ENCODE assay signal across 8 mouse cellular contexts in the genomic region with DNA sequence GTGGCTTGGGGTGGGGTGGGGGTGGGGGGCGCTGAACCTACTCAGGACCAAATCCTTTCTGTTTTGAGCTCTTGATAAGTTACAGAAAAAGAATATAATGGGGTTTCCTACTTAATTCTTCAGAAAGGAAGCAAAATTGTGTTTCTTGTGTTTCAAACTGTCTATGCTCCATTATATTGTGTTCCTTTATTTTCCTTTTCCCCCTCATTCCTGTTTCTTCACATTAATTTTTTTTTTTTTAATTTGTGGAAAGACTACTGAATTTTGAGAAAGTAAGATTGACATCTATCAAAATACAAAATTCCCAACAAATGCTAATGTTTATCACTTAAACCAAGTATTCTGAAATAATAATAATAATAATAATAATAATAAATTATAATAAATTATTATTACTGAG. TPM values are rescaled to one million over a fixed set of nuclear protein-coding genes. Genes with fewer than 3 reads are reported as not detected.
A peak's percentile ranks its signal among the peaks of the same experiment; 100 is the strongest.
DNase-seq lines count a peak whose midpoint lies in the region; ATAC-seq and TF ChIP-seq lines count a peak whose summit lies in the region.

No protein-coding gene starts in this region.

- peaks cover 50% of the 10 kb centered on the region for H3K79me2 ChIP-seq in macrophage (ENCODE audit: inconsistent target)

- no peaks in the 10 kb centered on the region for H3K27me3 ChIP-seq in heart, postnatal 0 days (ENCODE audit: control insufficient read depth, insufficient read depth, low read length)
- no peaks in the 10 kb centered on the region for H3K27me3 ChIP-seq in hindbrain, embryonic 11.5 days (ENCODE audit: control insufficient read depth, insufficient read depth, low read length)

- no peak for TF ChIP-seq POLR2A in bone marrow macrophage, adult 2 months (IDR thresholded peaks at IDR 0.05; ENCODE audit: borderline replicate concordance, low read depth, low read length)

- peak overlapping the region; percentile 68 for H3K4me2 ChIP-seq in heart, postnatal 0 days (ENCODE audit: low read depth, low read length)
- peak overlapping the region; percentile 32 for H3K4me2 ChIP-seq in hindbrain, embryonic 11.5 days (replicated peaks; ENCODE audit: low read depth, low read length)

- no peaks in the 10 kb centered on the region for H3K4me1 ChIP-seq in heart, postnatal 0 days (ENCODE audit: control insufficient read depth, insufficient read depth)
- peaks cover 7% of the 10 kb centered on the region for H3K4me1 ChIP-seq in bone marrow macrophage, adult 2 months (ENCODE audit: control insufficient read depth, insufficient read depth, low read length)
- no peaks in the 10 kb centered on the region for H3K4me1 ChIP-seq in hindbrain, embryonic 11.5 days (replicated peaks; ENCODE audit: control insufficient read depth, insufficient read depth, low read length)

- no peak for ATAC-seq in heart, postnatal 0 days (ENCODE audit: insufficient read depth, low read depth)
- no peak for ATAC-seq in hindbrain, embryonic 11.5 days (ENCODE audit: low FRiP score)
- no peak for ATAC-seq in erythroid progenitor cell, adult 5-6 weeks (replicated peaks; ENCODE audit: low FRiP score, poor library complexity, severe bottlenecking)

- DNase-seq in heart, postnatal 0 days (ENCODE audit: low spot score) = no peak
- DNase-seq in heart, postnatal 14 days = no peak
- no peak for DNase-seq in hindbrain, embryonic 11.5 days (ENCODE audit: low spot score)
- DNase-seq in left cerebral cortex, postnatal 14 days (ENCODE audit: low spot score in 2 of 2) = no peak
- DNase-seq in c-Kit-positive CD71-positive TER-119-positive erythroid progenitor cells, embryonic 14.5 days (ENCODE audit: low spot score) = no peak

- intact Hi-C loops in heart, postnatal 14 days (cut with DNase I) = loop anchor here (1.0 to 10.0 kb wide), 4 partner anchors 54 to 334 kb away; no protein-coding TSS in a partner anchor
- intact Hi-C loops in left cerebral cortex, postnatal 14 days (cut with DNase I) = loop anchor here (5.0 to 10.0 kb wide), 3 partner anchors 56 to 286 kb away; partner anchors contain the start of gene BC035044

- peak overlapping the region; percentile 77 for H3K4me3 ChIP-seq in heart, postnatal 0 days (ENCODE audit: low read depth, low read length)
- peak overlapping the region; percentile 92 for H3K4me3 ChIP-seq in bone marrow macrophage, adult 2 months (ENCODE audit: insufficient read depth, low read length)
- H3K4me3 ChIP-seq in hindbrain, embryonic 11.5 days (ENCODE audit: low read depth, low read length) = peak overlapping the region; percentile 28; the same call in 1 of the 2 replicates
- H3K4me3 ChIP-seq in macrophage (ENCODE audit: inconsistent target) = peak overlapping the region; percentile 71

- no peak for TF ChIP-seq CTCF in heart, postnatal 0 days (IDR thresholded peaks at IDR 0.05; ENCODE audit: low read depth)
- no peak for TF ChIP-seq CTCF in bone marrow macrophage, adult 2 months (IDR thresholded peaks at IDR 0.05; ENCODE audit: low read depth, low read length)

- H3K9ac ChIP-seq in heart, postnatal 0 days (replicated peaks; ENCODE audit: low read depth, low read length) = peak overlapping the region; percentile 90
- peak overlapping the region; percentile 41; the same call in 1 of the 2 replicates for H3K9ac ChIP-seq in hindbrain, embryonic 11.5 days (ENCODE audit: low read depth, low read length)

- TF ChIP-seq EP300 in heart, postnatal 0 days (IDR thresholded peaks at IDR 0.05; ENCODE audit: low read depth) = no peak

- 0% methylated on average over 1 of the region's 1 CpGs for WGBS in heart, postnatal 0 days
- WGBS in hindbrain, embryonic 11.5 days = 25% methylated on average over 1 of the region's 1 CpGs
- WGBS in macrophage (ENCODE audit: missing documents) = 0% methylated on average over 1 of the region's 1 CpGs

- no peaks in the 10 kb centered on the region for H3K9me3 ChIP-seq in heart, postnatal 0 days (replicated peaks; ENCODE audit: control insufficient read depth, low read length)
- no peaks in the 10 kb centered on the region for H3K9me3 ChIP-seq in hindbrain, embryonic 11.5 days (ENCODE audit: control insufficient read depth, low read length)

- peaks cover 31% of the 10 kb centered on the region for H3K36me3 ChIP-seq in heart, postnatal 0 days (replicated peaks; ENCODE audit: control insufficient read depth, insufficient read depth, low read length)
- no peaks in the 10 kb centered on the region for H3K36me3 ChIP-seq in hindbrain, embryonic 11.5 days (ENCODE audit: control insufficient read depth, insufficient read depth, low read length)
- H3K36me3 ChIP-seq in macrophage (ENCODE audit: inconsistent target) = peaks cover 14% of the 10 kb centered on the region; the same call in 1 of the 2 replicates

- H3K27ac ChIP-seq in heart, postnatal 0 days (ENCODE audit: low read depth) = peak overlapping the region; percentile 97
- H3K27ac ChIP-seq in bone marrow macrophage, adult 2 months (ENCODE audit: insufficient read depth, low read depth, low read length) = peak overlapping the region; percentile 96
- H3K27ac ChIP-seq in hindbrain, embryonic 11.5 days (ENCODE audit: low read depth, low read length) = peak overlapping the region; percentile 62; the same call in 1 of the 2 replicates
- peak overlapping the region; percentile 99 for H3K27ac ChIP-seq in macrophage

RNA-seq across cellular contexts. Expression of gene Clec2d, which starts 0.8 kb away (rescaled TPM):
- 24.4 and 67.2 TPM in 2 replicates for total RNA-seq in heart, postnatal 0 days (2014; rRNA removed; ENCODE audit: low replicate concordance)
- 0.47 and 0.49 TPM in 2 replicates for polyA plus RNA-seq in heart, postnatal 0 days (2015; fragmentation: Nextera tagmentation; extraction: Ambion mirVana)
- 10 to 100 TPM; 43.5 to 46.0 TPM for total RNA-seq in heart, postnatal 14 days (2021)
- polyA plus RNA-seq in bone marrow macrophage, adult 2 months (2012; ENCODE audit: insufficient read depth, insufficient read length, missing spikeins) = 99.8 and 118 TPM in 2 replicates
- polyA plus RNA-seq in hindbrain, embryonic 11.5 days (2014; fragmentation: Nextera tagmentation; extraction: Ambion mirVana) = not detected in 2 replicates
- 1,000 to 10,000 TPM in 14 of 26 experiments, 100 to 1,000 TPM in 12; 684 to 1,927 (median 1,016) TPM for total RNA-seq in macrophage (2018; cell fraction: chromatin; rRNA removed)
- total RNA-seq in macrophage (2018; cell fraction: cytosol; rRNA removed) = 100 to 1,000 TPM; 130 to 310 (median 205) TPM
- 1,000 to 10,000 TPM in 24 of 26 experiments, 100 to 1,000 TPM in 2; 867 to 2,363 (median 1,262) TPM for total RNA-seq in macrophage (2018; cell fraction: nucleus; rRNA removed)
- 120 to 201 TPM (median 122 TPM) in 3 replicates for polyA plus RNA-seq in macrophage (2018)
- 1 to 10 TPM; 6.1 to 8.0 TPM for total RNA-seq in left cerebral cortex, postnatal 14 days (2021)
- 2.5 and 14.3 TPM in 2 replicates for total RNA-seq in erythroid progenitor cell, adult 5-6 weeks (2015; ENCODE audit: low replicate concordance)
- total RNA-seq in erythroid progenitor cell, adult 5-6 weeks (2017; ENCODE audit: low replicate concordance) = 31.2 and 44.5 TPM in 2 replicates

Comparison
In these comparisons a context has a peak if more than half of its experiments do, and no peak if none do; other contexts are left out.
1. H3K4me3 ChIP-seq: peak in every context shown above with its lines; median percentile 92 in bone marrow macrophage, adult 2 months; 77 in heart, postnatal 0 days; 71 in macrophage; 28 in hindbrain, embryonic 11.5 days.